Mouse (Mus musculus) bone marrow macrophage, adult 2 months (primary cell): ENCODE results near the gene Hnf4a.

Experiments used
- CTCF ChIP-seq: IDR thresholded peaks from 2 replicates; pipeline ENCODE4 v1.5.1; 2012; ENCODE audit warnings: low read depth, mild to moderate bottlenecking, low read length, moderate library complexity
- POLR2A ChIP-seq: IDR thresholded peaks from 2 replicates; pipeline ENCODE4 v1.6.1; 2012; ENCODE audit warnings: mild to moderate bottlenecking, low read depth, low read length, borderline replicate concordance

GRCm38 (mm10) chr2:163481539-163482029, 25.0 kb upstream of the Hnf4a start:
- no peak for TF ChIP-seq CTCF
- no peak for TF ChIP-seq POLR2A
